Mouse (Mus musculus) embryonic fibroblast, embryonic 13.5 days (primary cell): ENCODE measurements at regions not wholly inside any gene's neighbourhood (a gene's known extent, or its start where the extent isn't known, plus 50 kb on each side); places are given as distances from the start of the nearest gene placed in this dataset.

Experiments used
- CTCF ChIP-seq: IDR thresholded peaks from 2 replicates; pipeline ENCODE4 v1.5.1; 2011; ENCODE audit warnings: mild to moderate bottlenecking, control low read depth, low read length, moderate library complexity, borderline replicate concordance; ENCODE audit not compliant: insufficient read depth
- POLR2A ChIP-seq: IDR thresholded peaks from 2 replicates; pipeline ENCODE4 v1.6.1; 2011; ENCODE audit warnings: low read depth, mild to moderate bottlenecking, control low read depth, low read length, moderate library complexity

DNA sequence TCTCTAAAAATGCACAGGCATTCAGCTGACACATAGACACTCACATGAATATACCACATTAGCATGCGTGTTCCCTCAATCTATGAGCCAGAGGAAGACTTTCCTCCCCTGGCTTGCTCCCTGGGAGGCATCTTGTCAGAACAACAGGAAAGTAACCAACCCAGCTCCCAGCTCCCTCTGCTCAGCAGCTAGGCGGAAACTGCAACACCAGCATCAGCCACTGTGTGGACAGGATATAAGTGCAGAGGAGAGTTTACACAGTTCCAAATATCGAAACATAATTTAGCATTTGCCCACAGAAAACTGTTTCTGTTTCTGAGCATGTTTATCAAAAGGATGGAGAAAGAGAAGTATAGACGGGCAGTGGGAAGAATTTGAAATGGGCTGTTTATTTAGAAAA, 148.3 kb upstream of the Usp24 start:
- TF ChIP-seq CTCF = no peak
- no peak for TF ChIP-seq POLR2A
